Mouse (Mus musculus) heart, embryonic 16.5 days (tissue): ENCODE results near the gene Slc4a5. TPM values are rescaled to one million over a fixed set of nuclear protein-coding genes. Genes with fewer than 3 reads are reported as not detected.

Experiments
- ATAC-seq: fragments of 200-750 bp; cut with Nextera tagmentation; replicated peaks from 2 replicates; pipeline ENCODE4 v1.8.0; 2017; ENCODE audit warnings: moderate number of reproducible peaks; ENCODE audit not compliant: insufficient read depth, low FRiP score; ENCODE audit errors: extremely low read depth
- H3K27ac ChIP-seq: fragments of 300-500 bp; sonication (generic); 2 replicates; pipeline ENCODE4 v1.5.1; 2014; ENCODE audit warnings: mild to moderate bottlenecking, low read length, control low read depth, moderate library complexity
- H3K27me3 ChIP-seq: fragments of 300-500 bp; sonication (generic); 2 replicates; pipeline ENCODE4 v1.6.1; 2014; ENCODE audit warnings: low read length, mixed read lengths; ENCODE audit not compliant: control insufficient read depth, insufficient read depth
- H3K36me3 ChIP-seq: fragments of 300-500 bp; sonication (generic); 2 replicates; pipeline ENCODE4 v1.6.1; 2014; ENCODE audit not compliant: control insufficient read depth, insufficient read depth
- H3K4me1 ChIP-seq: fragments of 300-500 bp; sonication (generic); 2 replicates; pipeline ENCODE4 v1.6.1; 2014; ENCODE audit warnings: low read length, mixed read lengths; ENCODE audit not compliant: control insufficient read depth, insufficient read depth
- H3K4me2 ChIP-seq: fragments of 300-500 bp; sonication (generic); 2 replicates; pipeline ENCODE4 v1.6.1; 2014; ENCODE audit warnings: low read depth, mild to moderate bottlenecking, control low read depth, low read length
- H3K4me3 ChIP-seq: fragments of 300-500 bp; sonication (generic); 2 replicates; pipeline ENCODE4 v1.5.1; 2014; ENCODE audit warnings: mild to moderate bottlenecking, control low read depth, low read length
- H3K9ac ChIP-seq: fragments of 300-500 bp; sonication (generic); 2 replicates; pipeline ENCODE4 v1.6.1; 2014; ENCODE audit warnings: low read length, control low read depth
- H3K9me3 ChIP-seq: fragments of 300-500 bp; sonication (generic); replicated peaks from 2 replicates; pipeline ENCODE4 v1.6.1; 2016; ENCODE audit warnings: low read length; ENCODE audit not compliant: control insufficient read depth
- WGBS: fragments of 180-500 bp; shearing (Covaris S2); extraction: QIAGEN DNeasy Blood & Tissue Kit; methylation state at CpG from one replicate; pipeline ENCODE4 v1.1.7; 2014; 5-methylcytosine and 5-hydroxymethylcytosine counted together
- polyA plus RNA-seq: library from polyadenylated mRNA; unstranded; fragments of >200 nt; fragmentation: Nextera tagmentation; extraction: Ambion mirVana; gene quantifications from 2 replicates; pipeline ENCODE4 v1.2.1, GENCODE M21; 2015

The Slc4a5 gene
- polyA plus RNA-seq, 1 experiment from 2014 or later = 0.17 TPM

DNA sequence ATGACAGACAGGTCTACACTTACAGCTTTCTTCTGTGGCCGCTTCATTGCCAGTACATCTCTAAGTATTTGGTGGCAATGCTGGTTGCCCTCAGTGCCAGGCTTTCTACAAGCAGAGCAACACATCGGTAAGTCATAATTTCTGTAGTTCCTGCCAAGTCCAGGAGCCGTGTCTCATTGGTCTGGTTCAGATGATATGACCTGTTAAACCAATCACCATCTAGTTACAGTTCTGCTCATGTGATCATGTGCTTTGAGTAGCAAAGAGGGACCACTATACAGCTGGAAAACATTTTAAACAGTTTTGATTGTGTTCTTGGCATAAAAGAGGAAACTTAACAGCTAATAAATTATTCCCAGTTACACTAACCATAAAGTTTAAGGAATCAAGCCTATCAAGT is 128.3 kb downstream of the Slc4a5 start:
- Histone ChIP-seq H3K36me3 (peaks cover 3% of the 10 kb centered on the region; the same call in 1 of the 2 replicates), H3K4me2 (no peak overlapping the region), H3K27me3 (no peaks in the 10 kb centered on the region), H3K27ac (no peak overlapping the region), H3K9ac (no peak overlapping the region), H3K4me3 (no peak overlapping the region), H3K9me3 (no peaks in the 10 kb centered on the region), H3K4me1 (peaks cover 11% of the 10 kb centered on the region)
- no peak for ATAC-seq
- WGBS = 88% methylated on average over 3 of the region's 3 CpGs

GRCm38 (mm10) chr6:83348873-83349272 is 129.2 kb downstream of the Slc4a5 start, which contains the start of gene Bola3:
Gene Bola3, plus strand, starts transcription at chr6:83349147.
- H3K4me1 ChIP-seq = peaks cover 11% of the 10 kb centered on the region
- H3K4me2 ChIP-seq = peak within 1 kb of the TSS; percentile 94
- WGBS = 34% methylated on average over 6 of the region's 6 CpGs
- H3K27ac ChIP-seq = peak within 1 kb of the TSS; percentile 72
- no peaks in the 10 kb centered on the region for H3K27me3 ChIP-seq
- H3K4me3 ChIP-seq = peak within 1 kb of the TSS; percentile 90
- H3K36me3 ChIP-seq = peaks cover 9% of the 10 kb centered on the region
- no peaks in the 10 kb centered on the region for H3K9me3 ChIP-seq
- peak; percentile 17; the same call in 1 of the 2 replicates for ATAC-seq
- peak within 1 kb of the TSS; percentile 93 for H3K9ac ChIP-seq

GRCm38 (mm10) chr6:83349274-83349958 is 129.8 kb downstream of the Slc4a5 start:
- peak overlapping the region; percentile 93 for H3K9ac ChIP-seq
- peak overlapping the region; percentile 90 for H3K4me3 ChIP-seq
- WGBS = under 1% methylated on average over 53 of the region's 53 CpGs
- ATAC-seq = peak; percentile 93
- peaks cover 14% of the 10 kb centered on the region for H3K36me3 ChIP-seq
- H3K9me3 ChIP-seq = no peaks in the 10 kb centered on the region
- peak overlapping the region; percentile 94 for H3K4me2 ChIP-seq
- peaks cover 11% of the 10 kb centered on the region for H3K4me1 ChIP-seq
- H3K27ac ChIP-seq = peak overlapping the region; percentile 72
- H3K27me3 ChIP-seq = no peaks in the 10 kb centered on the region

GRCm38 (mm10) chr6:83350172-83350571 is 130.5 kb downstream of the Slc4a5 start:
- no peak overlapping the region; the same call in 1 of the 2 replicates for H3K27ac ChIP-seq
- no peaks in the 10 kb centered on the region for H3K27me3 ChIP-seq
- peaks cover 21% of the 10 kb centered on the region for H3K36me3 ChIP-seq
- H3K9ac ChIP-seq = peak overlapping the region; percentile 93
- peak overlapping the region; percentile 90 for H3K4me3 ChIP-seq
- no peak for ATAC-seq
- 77% methylated on average over 7 of the region's 7 CpGs for WGBS
- peak overlapping the region; percentile 94 for H3K4me2 ChIP-seq
- no peaks in the 10 kb centered on the region for H3K9me3 ChIP-seq
- peaks cover 11% of the 10 kb centered on the region for H3K4me1 ChIP-seq

DNA sequence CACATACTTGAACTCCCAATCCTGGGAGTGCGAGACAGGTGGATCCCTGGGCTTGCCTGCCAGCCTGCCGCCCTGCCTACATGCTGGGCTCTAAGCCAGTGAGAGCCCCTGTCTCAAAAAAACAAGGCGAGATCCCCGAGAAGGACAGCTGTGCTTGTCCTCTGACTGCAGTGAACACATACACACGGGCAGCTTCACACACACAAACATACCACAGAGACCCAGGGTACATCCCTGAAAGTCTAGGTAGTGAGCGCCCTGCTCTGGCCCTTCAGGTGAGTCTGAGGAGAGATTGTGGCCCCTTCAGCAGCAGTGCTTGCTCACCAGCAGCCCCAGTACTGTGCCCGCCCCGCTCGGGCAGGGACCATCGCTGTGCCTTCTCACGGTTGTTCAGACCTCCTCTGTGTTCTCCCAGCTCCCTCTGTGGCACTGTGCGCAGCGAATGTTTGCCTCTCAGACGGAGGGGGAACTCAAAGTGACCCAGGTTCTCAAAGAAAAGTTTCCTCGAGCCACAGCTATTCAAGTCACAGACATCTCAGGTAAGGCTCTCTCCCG is 131.3 kb downstream of the Slc4a5 start:
- WGBS = 87% methylated on average over 16 of the region's 16 CpGs
- Histone ChIP-seq H3K4me3 (no peak overlapping the region), H3K27ac (no peak overlapping the region), H3K4me2 (no peak overlapping the region), H3K9me3 (no peaks in the 10 kb centered on the region), H3K9ac (no peak overlapping the region), H3K27me3 (no peaks in the 10 kb centered on the region), H3K36me3 (peaks cover 25% of the 10 kb centered on the region), H3K4me1 (peaks cover 11% of the 10 kb centered on the region)
- no peak for ATAC-seq

DNA sequence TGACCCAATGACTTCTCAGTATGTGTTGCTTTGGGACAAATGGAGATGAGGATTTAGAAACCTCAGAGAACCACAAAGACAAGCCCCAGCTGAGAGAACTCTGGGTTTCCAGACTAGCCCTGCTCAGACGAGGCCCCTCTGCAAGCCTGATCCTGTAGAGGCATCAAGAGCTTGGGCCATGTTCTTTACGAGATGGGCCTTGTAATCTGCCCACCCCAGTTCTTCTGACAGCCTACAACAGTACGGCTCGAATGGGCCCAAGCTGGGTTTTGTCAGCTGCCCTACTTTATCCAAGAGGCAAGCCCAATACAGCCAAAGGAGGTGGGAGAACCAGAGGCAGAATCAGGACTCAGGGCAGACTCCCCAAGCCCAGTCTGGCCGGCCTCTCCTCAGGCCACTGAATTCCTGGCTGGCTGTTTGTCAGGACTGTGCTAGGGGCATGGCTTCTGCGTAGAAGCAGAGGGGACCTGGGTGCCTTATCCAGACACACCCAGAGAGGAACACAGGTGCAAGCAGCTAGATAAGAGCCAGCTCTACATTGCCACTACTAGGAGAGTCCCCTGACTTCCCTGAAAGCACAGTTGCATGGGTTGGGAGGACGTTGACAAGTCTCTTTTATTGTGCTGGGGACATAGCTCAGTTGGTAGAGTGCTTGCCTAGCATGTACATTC is 132.0 kb downstream of the Slc4a5 start:
- H3K36me3 ChIP-seq = peaks cover 25% of the 10 kb centered on the region
- 81% methylated on average over 7 of the region's 7 CpGs for WGBS
- no peak overlapping the region for H3K9ac ChIP-seq

DNA sequence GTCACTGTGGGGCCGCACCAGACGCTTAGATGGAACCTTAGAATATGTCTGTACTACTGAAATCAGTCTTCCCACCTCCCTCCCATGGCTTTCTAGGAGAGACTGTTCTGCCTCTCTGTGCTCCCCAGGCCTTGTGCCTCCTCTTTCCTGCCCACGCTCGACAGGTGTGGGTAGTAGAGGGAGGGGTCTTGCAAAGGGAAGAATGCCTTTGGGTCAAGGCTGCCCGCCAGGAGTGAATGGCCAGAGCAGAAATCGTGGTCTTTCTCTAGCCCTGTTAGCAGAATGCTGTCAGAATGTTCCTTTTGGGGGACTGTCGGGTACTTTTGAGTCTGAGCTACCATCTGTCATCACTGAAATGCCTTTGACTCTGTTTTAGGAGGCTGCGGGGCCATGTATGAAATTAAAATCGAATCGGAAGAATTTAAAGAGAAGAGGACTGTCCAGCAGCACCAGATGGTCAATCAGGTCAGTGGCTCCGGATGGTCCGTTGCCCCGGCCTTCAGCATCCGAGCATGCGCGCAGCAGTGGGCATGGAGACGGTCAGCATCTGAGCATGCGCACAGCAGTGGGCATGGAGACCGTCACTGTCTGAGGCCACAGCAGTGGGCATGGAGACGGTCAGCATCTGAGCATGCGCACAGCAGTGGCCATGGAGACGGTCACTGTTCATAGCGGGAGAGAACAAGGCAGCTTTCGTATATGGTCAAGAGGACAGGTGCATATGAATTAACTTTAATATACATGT is 133.2 kb downstream of the Slc4a5 start:
- Histone ChIP-seq H3K9ac (no peak overlapping the region), H3K27me3 (no peaks in the 10 kb centered on the region), H3K4me3 (no peak overlapping the region), H3K36me3 (peaks cover 26% of the 10 kb centered on the region), H3K4me2 (no peak overlapping the region), H3K4me1 (peaks cover 11% of the 10 kb centered on the region), H3K9me3 (no peaks in the 10 kb centered on the region), H3K27ac (no peak overlapping the region)
- no peak for ATAC-seq
- 94% methylated on average over 24 of the region's 24 CpGs for WGBS

More for the DNA sequence above, 132.0 kb downstream of the Slc4a5 start:
- H3K4me2 ChIP-seq = no peak overlapping the region
- H3K4me1 ChIP-seq = peaks cover 11% of the 10 kb centered on the region
- H3K9me3 ChIP-seq = no peaks in the 10 kb centered on the region
- H3K4me3 ChIP-seq = no peak overlapping the region
- H3K27ac ChIP-seq = no peak overlapping the region
- H3K27me3 ChIP-seq = no peaks in the 10 kb centered on the region
- no peak for ATAC-seq
